Mouse (Mus musculus) Muller cell, postnatal 12 days (primary cell): ENCODE data around the gene Wls.
A peak's percentile ranks its signal among the peaks of the same experiment; 100 is the strongest.

Experiments
- DNase-seq: peaks from one replicate; pipeline ENCODE4 v3.0.0-alpha.2; 2015; ENCODE audit errors: inconsistent ontology term

The Wls gene

DNA sequence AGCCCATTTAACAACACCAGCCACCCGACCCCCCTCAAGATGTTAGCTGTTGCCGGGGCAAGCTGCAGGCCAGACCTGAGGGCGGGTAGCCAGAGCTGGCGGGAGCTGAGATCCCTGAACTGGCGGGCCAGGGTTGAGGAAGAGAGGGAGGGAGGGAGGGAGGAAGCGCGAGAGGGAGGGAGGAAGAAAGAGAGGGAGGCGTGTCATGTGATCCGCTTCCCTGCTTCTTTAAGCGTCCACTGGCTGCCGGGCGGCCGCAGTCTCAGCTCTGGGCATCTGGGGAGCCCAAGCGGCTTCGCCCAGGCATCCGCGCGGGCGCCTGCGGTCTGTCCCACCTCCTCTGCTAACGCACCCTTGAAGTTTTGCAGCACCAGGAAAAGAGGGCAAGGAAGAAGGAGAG lies at the start of gene Wls:
Gene Wls, plus strand, starts transcription at position 192 of the 400 bp plus-strand sequence.
- peak; percentile 62 for DNase-seq

DNA sequence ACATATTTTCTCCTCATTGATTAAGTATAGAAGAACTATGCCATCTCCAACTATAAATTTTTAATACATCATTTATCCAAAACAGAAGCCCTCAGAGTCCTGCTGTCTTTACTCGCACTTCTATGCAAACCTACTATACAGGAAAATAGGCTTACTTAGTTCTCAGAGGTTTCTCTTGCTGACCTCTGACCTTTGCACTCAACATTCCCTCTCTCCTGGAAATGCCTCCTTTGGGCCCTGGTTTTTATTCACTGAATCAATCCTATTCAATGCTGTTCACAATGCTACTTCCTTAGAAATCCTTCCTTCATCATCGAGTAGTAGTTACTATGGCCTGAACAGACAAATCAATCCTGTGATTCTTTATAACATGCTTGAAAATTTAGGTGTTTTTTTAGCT lies 49.7 kb upstream of the Wls start:
- DNase-seq = no peak

DNA sequence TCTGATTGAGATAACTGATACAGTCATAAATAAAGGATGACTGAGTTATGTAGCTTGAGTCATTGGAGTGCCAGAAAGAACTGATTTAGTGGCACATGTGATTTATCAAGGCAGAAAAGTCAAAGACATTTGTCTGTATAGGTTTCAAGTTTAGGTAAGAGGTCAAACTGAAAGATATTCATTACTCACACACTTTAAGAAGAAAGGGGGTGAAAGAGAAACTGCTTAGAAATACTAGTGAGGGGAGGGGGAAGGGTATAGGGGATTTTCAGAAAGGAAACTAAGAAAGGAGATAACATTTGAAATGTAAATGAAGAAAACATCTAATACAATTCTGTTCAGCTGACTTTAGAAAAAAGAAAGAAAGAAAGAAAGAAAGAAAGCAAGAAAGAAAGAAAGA lies 7.9 kb upstream of the Wls start:
- no peak for DNase-seq

DNA sequence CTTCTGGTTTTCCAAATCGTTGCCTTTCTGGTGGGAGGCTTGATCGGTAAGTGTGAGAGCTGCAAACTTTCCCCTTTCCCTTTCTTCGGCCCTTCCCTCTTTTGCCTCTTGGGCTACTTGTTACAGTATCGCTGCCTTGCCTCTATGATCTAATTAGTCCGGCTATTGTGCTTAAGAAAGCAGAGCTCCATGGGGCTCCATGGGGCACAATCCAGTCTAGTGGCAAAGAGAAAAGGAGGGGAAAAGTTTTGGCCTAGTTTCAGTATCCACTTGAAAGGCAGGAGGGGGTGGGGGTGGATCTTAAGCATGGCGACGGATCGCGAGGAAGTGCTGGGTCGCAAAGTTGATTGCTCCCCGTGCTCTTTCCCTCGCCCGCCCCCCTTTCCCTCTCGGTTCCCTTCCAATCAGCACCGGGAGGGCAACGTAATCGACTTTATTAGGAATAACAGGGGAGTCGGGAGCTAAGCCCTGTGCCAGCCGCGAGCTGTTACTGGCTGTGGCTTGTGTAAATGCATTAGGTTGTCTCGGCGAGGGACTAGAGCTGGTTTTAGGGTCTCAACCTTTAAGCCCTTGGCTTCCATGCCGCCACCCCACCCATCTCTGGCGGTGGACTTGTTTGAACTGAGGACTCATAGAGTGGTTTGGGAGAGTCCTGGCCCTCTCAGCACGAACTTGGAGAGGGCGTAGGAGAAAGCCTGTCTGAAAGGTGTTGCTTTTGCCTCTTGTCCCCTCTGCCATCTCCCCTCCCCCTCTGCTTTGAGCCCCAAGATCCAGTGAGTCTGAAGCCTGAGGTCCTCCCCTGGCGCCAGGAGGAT lies 737 bp downstream of the Wls start:
- peak; percentile 77 for DNase-seq

DNA sequence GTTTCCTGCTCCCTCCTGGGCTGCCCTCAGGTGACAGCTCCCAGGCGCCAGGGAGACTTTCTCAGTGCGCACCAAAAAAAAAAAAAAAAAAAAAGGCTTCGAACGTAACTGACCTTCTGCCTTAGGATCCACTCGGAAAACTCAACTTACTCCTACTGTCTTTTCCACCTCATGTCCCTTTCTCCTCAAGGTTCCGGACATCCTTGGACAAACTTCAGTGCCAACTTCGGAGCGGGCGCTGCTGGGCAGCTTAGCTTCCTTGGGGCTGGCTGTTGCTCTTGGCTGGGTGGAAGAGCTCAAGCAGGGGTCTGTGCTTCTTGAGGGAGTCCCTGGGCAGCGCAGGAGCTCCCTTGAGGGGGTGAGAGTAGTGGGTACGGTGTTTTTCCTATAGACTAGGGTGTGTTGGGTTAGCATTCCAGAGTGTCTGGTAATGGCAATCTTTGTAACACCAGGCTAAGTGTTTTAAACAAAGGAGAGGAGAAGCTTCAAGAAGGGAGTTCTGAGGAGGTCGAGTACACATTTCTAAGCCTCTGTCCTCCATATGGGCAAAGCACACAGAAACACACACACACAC lies 1.4 kb downstream of the Wls start:
- DNase-seq = no peak

DNA sequence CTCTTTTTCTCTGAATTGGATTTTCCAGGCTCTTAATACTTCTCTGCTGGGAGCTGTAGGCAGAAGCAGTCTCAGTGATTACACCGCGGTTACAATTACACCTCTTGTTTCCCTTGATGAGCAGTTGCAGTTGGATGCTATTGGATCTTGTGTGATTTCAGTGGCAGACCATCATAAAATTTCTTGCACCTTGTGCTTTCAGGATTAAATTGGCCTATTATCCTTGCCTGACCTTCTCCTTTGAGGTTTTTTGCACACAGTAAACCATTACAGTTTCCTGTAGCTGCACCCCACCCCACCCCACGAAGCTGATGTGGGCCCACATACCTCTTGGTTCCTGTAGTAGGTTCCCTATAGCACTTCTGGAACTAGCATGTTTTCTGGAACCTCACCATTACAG lies 2.0 kb downstream of the Wls start:
- no peak for DNase-seq

DNA sequence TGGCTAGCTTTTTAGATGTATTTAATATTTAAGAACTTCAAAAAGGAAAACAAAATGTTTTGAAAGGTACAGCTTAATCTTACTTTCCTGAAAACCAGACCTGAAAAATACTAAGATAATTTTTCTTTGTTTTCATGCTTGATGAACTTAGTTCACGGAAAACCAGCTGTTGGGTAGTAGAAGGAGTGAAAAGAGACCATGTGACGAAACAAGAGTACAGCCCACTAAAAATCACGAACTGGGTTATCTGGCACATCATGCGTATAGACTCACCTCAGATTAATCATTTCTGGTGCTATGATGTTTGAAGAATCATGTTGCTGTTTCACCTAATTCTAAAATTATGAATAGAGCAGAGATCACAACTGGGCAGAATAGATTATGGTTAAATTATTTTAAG lies 3.7 kb downstream of the Wls start:
- no peak for DNase-seq

DNA sequence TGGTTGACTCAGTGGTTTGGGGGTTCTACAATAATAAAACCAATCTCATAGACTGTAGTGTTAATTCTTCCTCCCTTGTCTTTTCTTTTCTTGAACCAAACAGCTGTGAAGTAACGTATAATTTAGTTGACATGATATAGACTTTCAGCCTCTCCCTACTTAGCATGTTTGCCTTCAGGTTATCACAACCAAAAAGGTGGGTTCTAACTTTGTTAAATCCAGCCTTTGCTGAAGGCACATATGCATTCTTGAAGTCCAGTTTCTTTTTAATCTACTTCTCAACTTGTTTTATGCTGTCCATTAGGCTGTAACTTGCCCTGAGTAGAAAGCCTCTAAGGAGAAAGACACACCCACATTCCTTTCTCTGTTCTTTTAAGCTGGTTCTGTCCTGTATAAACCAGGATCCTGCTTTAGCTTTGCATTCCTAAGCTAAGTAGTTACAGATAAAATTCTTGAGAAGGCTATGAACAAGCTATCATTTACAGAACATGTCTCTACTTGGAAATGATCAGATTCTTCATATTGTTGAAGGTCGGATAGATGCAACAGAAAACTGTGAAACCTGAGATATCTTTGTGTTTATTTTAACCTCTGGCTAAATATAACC lies 8.0 kb downstream of the Wls start:
- DNase-seq = no peak

DNA sequence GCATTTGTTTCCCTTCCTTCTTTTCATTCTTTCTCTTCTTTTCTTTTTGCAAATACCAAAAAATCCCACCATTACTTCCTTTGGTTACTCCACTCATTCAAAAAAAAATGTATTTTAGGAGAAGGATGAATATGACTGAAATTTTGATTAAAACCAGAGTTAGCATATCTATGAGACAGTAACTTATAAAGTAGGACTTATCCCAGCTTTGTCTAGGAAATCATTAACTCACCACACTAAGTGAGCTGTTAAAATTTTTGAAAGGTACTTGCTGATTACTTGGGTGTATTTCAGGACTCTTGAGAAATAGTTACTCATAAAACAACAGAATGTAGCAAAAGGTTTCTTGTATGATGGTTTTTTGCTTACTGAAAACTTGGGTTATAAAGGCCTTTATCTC lies 8.7 kb downstream of the Wls start:
- DNase-seq = no peak

DNA sequence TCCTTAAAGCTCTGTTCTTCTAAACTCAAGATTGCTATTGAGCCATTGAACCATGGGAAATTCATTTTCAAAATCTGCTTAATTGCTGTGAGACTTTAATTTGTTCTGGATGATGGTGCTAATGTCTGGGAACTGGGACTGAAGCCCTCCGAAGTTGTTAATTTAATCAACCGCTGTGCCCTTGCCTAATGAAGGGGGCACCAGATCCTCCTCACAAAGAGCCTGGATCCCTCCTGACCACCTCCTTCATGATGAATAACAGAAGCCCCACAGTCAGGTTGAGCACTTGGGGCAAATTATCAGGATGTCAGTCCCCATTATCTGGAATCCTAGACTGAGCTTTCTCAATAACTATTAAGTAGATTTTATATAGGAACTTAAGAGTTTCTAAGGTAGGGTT lies 12.0 kb downstream of the Wls start:
- DNase-seq = no peak

DNA sequence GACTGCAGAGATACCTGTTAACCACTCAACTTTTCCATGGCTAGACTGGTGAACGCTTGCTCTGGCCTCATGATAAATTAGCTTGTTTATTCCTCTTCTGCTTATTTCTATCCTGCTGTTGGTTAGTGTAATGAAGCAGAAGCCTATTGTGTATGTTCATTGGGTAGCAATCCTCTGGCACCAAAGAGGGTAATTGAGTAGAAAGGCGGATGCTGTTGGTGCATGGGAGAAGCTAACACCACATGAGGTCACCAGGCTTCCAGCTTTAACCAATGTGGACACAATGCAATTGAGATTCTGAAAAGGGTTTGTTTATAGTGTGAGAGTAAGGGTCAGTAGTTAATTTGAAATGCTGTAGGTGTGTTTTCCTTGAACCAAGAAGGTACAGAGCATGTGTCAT lies 12.5 kb downstream of the Wls start:
- DNase-seq = peak; percentile 89

DNA sequence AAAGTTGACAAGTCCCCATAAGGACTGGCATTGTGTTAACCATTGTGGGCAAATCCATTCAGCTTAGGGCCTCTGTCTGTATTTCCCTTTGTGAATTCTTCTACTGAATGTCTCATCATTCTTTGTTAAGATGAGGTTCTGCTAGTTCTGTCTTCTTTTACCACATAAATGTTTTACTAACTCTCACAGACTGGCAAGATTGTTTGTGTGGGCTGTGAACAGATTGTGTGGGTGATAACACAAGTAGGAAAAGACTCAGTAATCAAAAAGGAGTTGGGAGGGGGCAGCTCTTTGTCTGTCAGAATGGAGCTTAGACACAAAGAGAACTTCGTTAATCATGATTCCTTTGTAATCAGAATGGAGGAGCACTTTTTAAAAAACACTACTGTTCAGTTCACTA lies 17.6 kb downstream of the Wls start:
- DNase-seq = no peak

DNA sequence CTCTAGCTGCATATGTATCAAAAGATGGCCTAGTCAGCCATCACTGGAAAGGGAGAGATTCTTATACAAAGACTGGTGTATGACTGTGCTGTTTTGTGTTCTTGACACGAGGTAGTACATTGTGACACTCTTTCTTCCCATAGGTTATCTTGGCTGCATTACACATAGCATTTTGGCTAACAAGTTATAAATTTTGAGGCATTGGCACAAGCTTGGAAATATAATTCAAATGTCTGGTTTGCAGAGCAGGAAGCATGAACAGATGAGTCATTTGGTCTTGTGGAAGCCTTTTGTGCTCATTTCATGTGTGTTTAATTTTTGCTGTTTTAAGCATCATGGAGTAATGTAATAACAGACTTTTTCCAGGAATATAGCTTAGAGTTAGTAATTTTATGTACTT lies 26.2 kb downstream of the Wls start:
- DNase-seq = no peak

DNA sequence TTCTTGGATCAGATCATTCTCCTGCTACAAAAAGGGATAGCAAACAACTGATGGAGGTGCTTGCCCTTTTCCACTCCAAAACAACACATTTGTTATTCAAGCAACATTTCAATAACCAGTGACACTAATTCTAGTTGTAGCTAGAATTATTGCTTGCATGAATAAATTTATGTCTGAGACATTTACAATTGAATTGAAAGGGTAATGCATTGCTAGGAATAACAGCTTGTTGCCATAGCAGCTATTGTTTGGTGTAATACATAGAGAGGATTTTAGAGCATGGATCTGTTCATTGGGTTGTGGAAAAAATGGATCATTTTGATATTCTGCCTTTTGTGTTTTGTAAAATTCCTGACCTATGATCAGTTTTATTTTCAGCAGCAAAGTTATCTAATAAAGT lies 39.5 kb downstream of the Wls start:
- no peak for DNase-seq

DNA sequence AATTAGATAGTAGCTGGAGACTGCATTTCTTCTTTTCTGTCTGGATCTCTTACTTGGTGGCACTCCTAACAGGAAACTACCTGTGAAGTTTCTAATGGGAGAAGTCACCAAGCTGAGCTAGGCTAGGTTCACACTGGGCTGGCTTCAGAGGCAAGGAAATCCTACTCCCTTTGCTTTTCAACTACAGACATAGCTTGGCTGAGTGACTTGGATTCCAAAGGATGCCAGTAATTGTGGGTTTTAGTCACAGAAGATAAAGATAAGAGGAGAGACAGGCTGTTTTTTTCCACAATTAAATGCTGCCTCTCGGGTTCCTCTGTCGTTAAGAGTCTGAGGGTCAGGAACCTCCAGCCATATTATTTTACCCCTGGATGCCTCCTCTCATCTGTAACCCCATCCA lies 43.9 kb downstream of the Wls start:
- DNase-seq = peak; percentile 35

DNA sequence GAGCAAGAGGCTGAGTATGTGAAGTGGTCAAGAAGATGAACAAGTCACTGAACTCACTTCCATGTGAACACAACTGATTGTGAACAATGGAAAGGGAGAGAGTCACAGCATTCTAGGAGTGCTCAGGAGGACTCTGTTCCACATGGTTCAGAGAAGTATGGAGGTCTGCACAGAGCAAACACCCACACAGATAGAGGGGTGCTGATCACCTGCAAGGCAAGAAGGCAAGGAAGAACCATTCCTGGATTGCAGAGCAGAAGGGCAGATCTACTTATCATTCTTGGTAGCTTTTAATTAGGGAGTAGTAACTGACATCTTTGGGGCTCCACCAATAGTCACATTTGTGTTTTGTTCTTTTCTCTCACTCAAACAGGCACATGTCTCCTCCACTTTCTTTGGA lies 45.3 kb downstream of the Wls start:
- no peak for DNase-seq

DNA sequence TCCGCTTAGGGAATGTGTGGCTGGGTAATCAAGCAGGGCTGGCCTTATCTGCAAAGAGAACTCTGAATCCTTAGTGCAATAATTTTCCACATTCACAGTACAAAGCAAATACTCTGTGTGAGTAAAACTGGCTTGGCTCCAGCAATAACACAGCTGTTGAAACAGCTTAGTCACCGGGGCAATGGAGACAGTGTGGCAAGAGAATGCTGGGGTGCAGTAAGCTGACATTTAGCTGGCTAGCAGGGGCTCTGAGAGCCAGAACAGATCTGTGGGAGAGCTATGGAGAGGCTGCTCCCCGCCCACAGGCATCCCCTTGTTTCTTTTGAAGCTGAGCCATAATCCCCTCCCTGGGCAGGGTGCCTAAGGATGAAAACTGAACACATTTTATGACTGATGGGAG lies 45.8 kb downstream of the Wls start:
- DNase-seq = peak; percentile 90

DNA sequence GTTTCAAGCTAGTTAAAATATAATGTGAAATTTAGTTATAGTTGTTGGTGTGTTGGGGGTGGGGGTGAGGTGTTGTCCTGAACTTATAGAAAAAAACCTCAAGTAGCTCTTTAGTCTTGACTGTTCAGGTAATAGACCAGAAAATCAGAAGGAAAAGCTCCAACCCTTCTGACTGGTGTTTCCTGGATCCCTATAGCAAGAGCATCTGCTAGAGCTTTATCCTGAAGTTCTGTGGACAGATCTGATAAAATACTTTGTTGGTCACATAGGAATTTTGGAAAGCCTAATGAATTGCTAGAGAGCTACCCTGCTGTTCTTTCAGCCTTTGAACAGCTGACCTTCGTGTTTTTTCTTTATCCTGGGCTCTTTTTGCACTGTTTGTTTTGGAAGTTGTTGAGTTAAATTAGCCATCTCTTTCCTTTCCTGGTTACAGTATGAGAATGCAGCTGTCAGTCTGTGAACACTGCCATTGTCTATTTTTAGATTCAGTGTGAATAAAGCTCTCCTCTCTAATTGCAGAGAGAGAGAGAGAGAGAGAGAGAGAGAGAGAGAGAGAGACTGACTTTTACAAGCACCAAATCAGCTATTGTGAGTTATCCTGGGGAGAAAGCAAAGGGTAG lies 46.4 kb downstream of the Wls start:
- peak; percentile 83 for DNase-seq

DNA sequence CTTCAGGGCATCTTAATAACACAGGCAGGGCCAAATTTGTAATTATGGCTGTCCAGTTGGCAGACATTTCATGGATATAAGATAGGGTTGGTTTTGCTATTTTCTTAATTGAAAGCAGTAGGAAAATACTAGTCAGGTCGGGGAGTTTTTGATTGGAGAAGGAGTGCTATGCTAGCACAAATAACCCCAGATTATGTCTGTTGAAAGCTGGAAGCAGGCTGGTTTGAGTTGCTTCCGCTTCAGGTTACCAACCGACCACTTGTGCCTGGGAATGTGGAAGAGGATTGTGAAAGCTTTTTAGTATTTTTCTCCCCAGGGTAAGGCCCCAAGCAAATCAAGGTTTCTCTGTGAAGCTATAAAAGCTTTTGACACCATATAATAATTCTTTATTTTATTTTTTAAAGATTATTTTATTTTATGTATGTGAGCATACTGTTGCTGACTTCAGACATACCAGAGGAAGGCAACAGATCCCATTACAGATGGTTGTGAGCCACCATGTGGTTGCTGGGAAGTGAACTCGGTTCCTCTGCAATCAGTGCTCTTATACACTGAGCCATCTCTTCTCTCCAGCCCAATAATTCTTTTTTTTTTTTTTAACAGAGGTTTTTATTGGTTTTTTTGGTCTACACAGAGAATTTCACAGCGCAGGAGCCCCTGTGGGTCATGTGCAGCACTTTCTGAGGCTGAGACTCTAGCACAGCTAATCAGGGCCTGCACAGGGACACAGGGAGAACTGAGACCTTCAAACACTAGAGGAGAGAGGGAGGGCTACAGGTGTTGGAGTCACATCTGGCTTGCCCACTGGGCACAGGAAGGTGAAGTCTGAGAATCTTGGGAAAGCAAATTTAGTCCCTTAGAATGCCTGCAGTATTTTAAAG lies 50.9 kb downstream of the Wls start:
- no peak for DNase-seq

DNA sequence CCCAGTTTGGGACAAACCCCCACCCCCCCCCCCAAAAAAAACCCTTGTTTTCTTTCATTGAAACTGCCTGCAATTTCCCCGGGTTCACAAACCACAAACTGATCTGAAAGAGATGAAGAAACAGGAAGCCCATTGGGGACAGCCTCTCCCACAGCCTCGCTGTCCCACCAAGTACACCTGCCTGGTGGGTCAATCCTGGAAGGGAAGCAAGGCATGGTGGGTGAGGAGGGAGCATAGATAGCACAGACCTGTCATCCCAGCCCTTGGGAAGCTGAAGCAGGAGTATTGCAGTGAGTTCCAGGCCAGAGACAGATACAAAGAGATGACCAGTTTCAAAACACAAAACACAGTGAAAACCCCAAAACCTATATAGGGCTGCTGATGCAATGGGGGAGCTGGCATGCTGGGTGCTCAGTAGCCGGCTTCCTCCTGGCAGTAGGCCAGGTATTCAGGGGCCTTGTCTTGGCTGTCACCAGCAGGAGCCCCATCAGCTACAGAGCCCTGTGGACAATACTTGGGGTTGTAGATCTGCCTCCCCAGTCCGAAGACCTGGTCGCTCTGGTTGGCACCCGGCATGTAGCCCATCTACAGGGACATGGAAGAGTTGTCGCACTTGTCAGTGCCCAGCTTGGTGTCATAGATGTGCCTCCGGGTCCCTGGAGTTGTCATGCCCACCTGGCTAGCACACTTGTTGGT lies 51.7 kb downstream of the Wls start:
- DNase-seq = no peak

DNA sequence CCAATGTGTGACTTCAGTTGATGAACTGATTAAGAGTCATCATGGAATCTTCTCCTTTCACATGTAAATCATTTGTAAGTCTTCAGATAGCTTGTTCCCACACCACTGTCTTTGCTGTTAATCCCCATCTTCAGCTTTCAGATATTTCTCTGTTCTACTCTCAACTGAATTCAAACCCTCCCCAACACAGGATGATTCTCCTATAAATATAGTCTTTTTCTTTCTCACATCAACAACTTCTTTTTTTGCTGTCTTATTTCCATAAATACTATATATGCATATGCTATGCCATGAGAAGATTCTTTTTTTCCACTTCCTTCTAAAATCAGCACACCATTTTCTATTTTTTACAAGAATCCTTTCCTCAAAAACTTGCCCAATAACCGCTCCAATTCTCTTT lies 67.9 kb downstream of the Wls start:
- no peak for DNase-seq
